Mouse (Mus musculus) ES-E14 (cell line): Measurements from ENCODE around the gene Gm5460. TPM values are rescaled to one million over a fixed set of nuclear protein-coding genes. Genes with fewer than 3 reads are reported as not detected.

Source experiments
- DNase-seq: peaks from one replicate; pipeline ENCODE4 v3.0.0-alpha.2; 2013; ENCODE audit warnings: low read depth, low spot score
- H3K27ac ChIP-seq: 2 replicates; pipeline ENCODE4 v1.5.1; 2012; ENCODE audit warnings: low read depth, mild to moderate bottlenecking, low read length, moderate library complexity, mixed read lengths; ENCODE audit not compliant: poor library complexity, insufficient read depth, severe bottlenecking
- H3K36me3 ChIP-seq: 2 replicates; pipeline ENCODE4 v1.6.1; 2012; ENCODE audit warnings: mild to moderate bottlenecking, low read length, moderate library complexity, mixed read lengths; ENCODE audit not compliant: control insufficient read depth, poor library complexity, insufficient read depth, severe bottlenecking
- H3K4me1 ChIP-seq, 2 experiments: fragments of 150-350 bp in 1 of 2; sonication (generic) in 1 of 2; 2 replicates each; pipeline ENCODE4 v1.6.1; 2012; ENCODE audit warnings: low read length in 2 of 2, mild to moderate bottlenecking in 1 of 2, mixed read lengths in 1 of 2; ENCODE audit not compliant: control insufficient read depth in 2 of 2, insufficient read depth in 2 of 2, poor library complexity in 1 of 2
- H3K4me3 ChIP-seq, 2 experiments: fragments of 150-350 bp in 1 of 2; sonication (generic) in 1 of 2; 2 replicates each; pipeline ENCODE4 v1.5.1; 2012; ENCODE audit warnings: low read length in 2 of 2, low read depth in 1 of 2, mild to moderate bottlenecking in 1 of 2, mixed read lengths in 1 of 2; ENCODE audit not compliant: insufficient read depth in 1 of 2, poor library complexity in 1 of 2, severe bottlenecking in 1 of 2
- H3K9ac ChIP-seq: 2 replicates; pipeline ENCODE4 v1.6.1; 2012; ENCODE audit warnings: low read depth, mild to moderate bottlenecking, low read length, mixed read lengths; ENCODE audit not compliant: poor library complexity, insufficient read depth, severe bottlenecking
- H3K9me3 ChIP-seq: fragments of 150-350 bp; sonication (generic); 2 replicates; pipeline ENCODE4 v1.6.1; 2012; ENCODE audit warnings: low read depth, mild to moderate bottlenecking, low read length; ENCODE audit not compliant: control insufficient read depth, insufficient read depth
- CHD2 ChIP-seq: IDR thresholded peaks from 2 replicates; pipeline ENCODE4 v1.6.1; 2014; ENCODE audit warnings: mild to moderate bottlenecking, low read depth, low read length, inconsistent platforms
- HCFC1 ChIP-seq: IDR thresholded peaks from 2 replicates; pipeline ENCODE4 v1.6.1; 2012; ENCODE audit warnings: low read length, inconsistent platforms, borderline replicate concordance; ENCODE audit not compliant: insufficient read depth
- MAFK ChIP-seq: IDR thresholded peaks from 2 replicates; pipeline ENCODE4 v1.6.1; 2014; ENCODE audit warnings: mild to moderate bottlenecking, low read depth, low read length, inconsistent platforms; ENCODE audit not compliant: insufficient read depth
- ZC3H11A ChIP-seq: IDR thresholded peaks from 2 replicates; pipeline ENCODE4 v1.6.1; 2012; ENCODE audit warnings: low read depth, mild to moderate bottlenecking, inconsistent platforms, low read length, borderline replicate concordance
- ZNF384 ChIP-seq: IDR thresholded peaks from 2 replicates; pipeline ENCODE4 v1.6.1; 2012; ENCODE audit warnings: low read depth, low read length, inconsistent platforms
- in situ Hi-C, 2 experiments: fragments of 600-800 bp; cut with MboI; formaldehyde crosslinking; loops; one replicate each; pipeline ENCODE4 v1.15.1; 2025; ENCODE audit warnings: low sequenced_read_pairs in 2 of 2, inconsistent platforms in 1 of 2; ENCODE audit not compliant: unreplicated experiment in 2 of 2
- total RNA-seq: library from RNA; depleted of rRNA; stranded (reverse); fragments of 300-350 nt; gene quantifications from 2 replicates; pipeline ENCODE4 v1.2.3, GENCODE M21; 2012

The Gm5460 gene
- total RNA-seq, 1 experiment = not detected

GRCm38 (mm10) chr14:34026710-34027109, 10.2 kb downstream of the Gm5460 start:
- Histone ChIP-seq H3K9ac (no peak overlapping the region), H3K36me3 (no peaks in the 10 kb centered on the region), H3K9me3 (no peaks in the 10 kb centered on the region), H3K27ac (no peak overlapping the region), H3K4me1 (no peaks in the 10 kb centered on the region), H3K4me3 (no peak overlapping the region)
- in situ Hi-C loops = no loop called here
- DNase-seq = no peak
- TF ChIP-seq ZC3H11A (no peak), CHD2 (no peak), MAFK (no peak), HCFC1 (no peak), ZNF384 (no peak)

- in situ Hi-C loops = no loop called here
- no peak for DNase-seq
These were observed 17.5 kb downstream of the Gm5460 start for GRCm38 (mm10) chr14:34033841-34034610.

GRCm38 (mm10) chr14:34041241-34041640, 24.7 kb downstream of the Gm5460 start:
- Histone ChIP-seq H3K27ac (no peak overlapping the region), H3K4me1 (no peaks in the 10 kb centered on the region), H3K9me3 (no peaks in the 10 kb centered on the region), H3K36me3 (no peaks in the 10 kb centered on the region), H3K9ac (no peak overlapping the region), H3K4me3 (no peak overlapping the region)
- TF ChIP-seq ZNF384 (no peak), MAFK (no peak), HCFC1 (no peak), ZC3H11A (no peak), CHD2 (no peak)
- in situ Hi-C loops = no loop called here
- DNase-seq = no peak

More at GRCm38 (mm10) chr14:34033841-34034610, 17.5 kb downstream of the Gm5460 start:
- no peaks in the 10 kb centered on the region for H3K4me1 ChIP-seq
- no peak for TF ChIP-seq ZNF384
- TF ChIP-seq CHD2 = no peak
- TF ChIP-seq MAFK = no peak
- TF ChIP-seq HCFC1 = no peak
- TF ChIP-seq ZC3H11A = no peak
- no peak overlapping the region for H3K27ac ChIP-seq
- H3K9me3 ChIP-seq = no peaks in the 10 kb centered on the region
- no peak overlapping the region for H3K4me3 ChIP-seq
- H3K36me3 ChIP-seq = no peaks in the 10 kb centered on the region
- no peak overlapping the region for H3K9ac ChIP-seq

GRCm38 (mm10) chr14:34043341-34043740, 26.8 kb downstream of the Gm5460 start:
- no peaks in the 10 kb centered on the region for H3K4me1 ChIP-seq
- no peaks in the 10 kb centered on the region for H3K36me3 ChIP-seq
- no peak for DNase-seq
- H3K27ac ChIP-seq = no peak overlapping the region
- no peaks in the 10 kb centered on the region for H3K9me3 ChIP-seq
- TF ChIP-seq HCFC1 (no peak), CHD2 (no peak), ZC3H11A (no peak), MAFK (no peak), ZNF384 (no peak)
- in situ Hi-C loops = no loop called here
- no peak overlapping the region for H3K9ac ChIP-seq
- no peak overlapping the region for H3K4me3 ChIP-seq
